Mouse (Mus musculus) hindbrain, embryonic 16.5 days (tissue): ENCODE measurements around the gene Mprip. TPM values are rescaled to one million over a fixed set of nuclear protein-coding genes. Genes with fewer than 3 reads are reported as not detected.

Experiments used
- ATAC-seq: fragments of 200-750 bp; cut with Nextera tagmentation; 2 replicates; pipeline ENCODE4 v1.8.0; 2017; ENCODE audit warnings: moderate TSS enrichment, moderate library complexity
- H3K27ac ChIP-seq: fragments of 300-500 bp; sonication (generic); 2 replicates; pipeline ENCODE4 v1.5.1; 2014; ENCODE audit warnings: low read depth, mild to moderate bottlenecking, control low read depth, low read length, moderate library complexity
- H3K27me3 ChIP-seq: fragments of 300-500 bp; sonication (generic); replicated peaks from 2 replicates; pipeline ENCODE4 v1.6.1; 2014; ENCODE audit warnings: low read length; ENCODE audit not compliant: control insufficient read depth, insufficient read depth
- H3K36me3 ChIP-seq: fragments of 300-500 bp; sonication (generic); 2 replicates; pipeline ENCODE4 v1.6.1; 2014; ENCODE audit warnings: mild to moderate bottlenecking, low read length, moderate library complexity, mixed read lengths; ENCODE audit not compliant: control insufficient read depth, insufficient read depth
- H3K4me1 ChIP-seq: fragments of 300-500 bp; sonication (generic); 2 replicates; pipeline ENCODE4 v1.6.1; 2014; ENCODE audit warnings: low read depth, low read length; ENCODE audit not compliant: control insufficient read depth, insufficient read depth
- H3K4me2 ChIP-seq: fragments of 300-500 bp; sonication (generic); 2 replicates; pipeline ENCODE4 v1.6.1; 2014; ENCODE audit warnings: mild to moderate bottlenecking, low read length, control low read depth, moderate library complexity
- H3K4me3 ChIP-seq: fragments of 300-500 bp; sonication (generic); 2 replicates; pipeline ENCODE4 v1.5.1; 2014; ENCODE audit warnings: mild to moderate bottlenecking, low read length, control low read depth, moderate library complexity
- H3K9ac ChIP-seq: fragments of 300-500 bp; sonication (generic); 2 replicates; pipeline ENCODE4 v1.6.1; 2014; ENCODE audit warnings: low read depth, mild to moderate bottlenecking, control low read depth, low read length, moderate library complexity
- H3K9me3 ChIP-seq: fragments of 300-500 bp; sonication (generic); 2 replicates; pipeline ENCODE4 v1.6.1; 2014; ENCODE audit warnings: mild to moderate bottlenecking, low read length, moderate library complexity; ENCODE audit not compliant: control insufficient read depth
- WGBS: fragments of 180-500 bp; shearing (Covaris S2); extraction: QIAGEN DNeasy Blood & Tissue Kit; methylation state at CpG from one replicate; pipeline ENCODE4 v1.1.7; 2014; 5-methylcytosine and 5-hydroxymethylcytosine counted together
- polyA plus RNA-seq: library from polyadenylated mRNA; unstranded; fragments of >200 nt; fragmentation: Nextera tagmentation; extraction: Ambion mirVana; gene quantifications from 2 replicates; pipeline ENCODE4 v1.2.1, GENCODE M21; 2015

The Mprip gene
- polyA plus RNA-seq, 1 experiment from 2014 or later: 34.8 TPM

DNA sequence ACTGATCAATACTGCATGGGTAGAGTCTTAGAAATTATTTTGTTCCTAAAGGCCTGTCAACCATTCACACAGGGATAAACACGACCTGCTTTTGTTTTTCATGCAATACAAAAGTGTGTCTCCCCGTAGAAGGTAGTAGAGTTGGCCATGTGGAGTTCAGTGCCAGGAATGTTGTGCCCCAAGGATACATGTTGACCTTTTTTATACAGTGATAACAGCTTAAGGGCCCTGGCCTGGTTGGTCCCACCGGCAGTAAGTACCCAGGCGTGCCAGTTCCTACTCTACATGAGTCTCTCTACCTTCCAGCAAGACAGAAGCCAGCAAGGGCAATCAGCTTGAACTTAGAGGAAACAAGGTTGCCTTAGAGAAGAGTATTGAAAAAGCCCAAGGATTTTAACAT lies 111.8 kb downstream of the Mprip start:
- H3K4me2 ChIP-seq: no peak overlapping the region
- H3K4me1 ChIP-seq: no peaks in the 10 kb centered on the region
- no peak overlapping the region for H3K4me3 ChIP-seq
- ATAC-seq: no peak
- no peak overlapping the region for H3K27ac ChIP-seq
- H3K27me3 ChIP-seq: no peaks in the 10 kb centered on the region
- no peak overlapping the region for H3K9ac ChIP-seq
- H3K36me3 ChIP-seq: peaks cover 46% of the 10 kb centered on the region
- 91% methylated on average over 4 of the region's 4 CpGs for WGBS
- no peaks in the 10 kb centered on the region for H3K9me3 ChIP-seq

DNA sequence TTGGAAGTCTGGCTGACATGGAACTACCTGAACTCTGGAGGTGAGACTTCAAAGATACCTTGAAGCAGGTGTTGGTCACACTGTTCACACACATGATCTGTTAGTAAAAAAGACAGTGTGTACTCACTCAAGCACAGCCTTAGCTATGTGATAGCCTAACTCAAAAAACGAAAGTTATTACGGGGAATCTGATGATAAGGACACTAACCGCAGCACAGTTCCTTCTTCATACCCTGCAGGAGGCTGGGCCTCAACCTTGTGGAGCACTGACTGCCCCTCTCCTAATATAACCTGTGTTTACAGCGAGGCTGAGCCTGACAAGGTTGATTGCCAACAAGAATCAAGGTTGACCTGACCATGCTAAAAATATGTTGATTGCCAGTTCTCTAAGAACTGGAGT lies 113.4 kb downstream of the Mprip start:
- ATAC-seq: no peak
- H3K4me1 ChIP-seq: no peaks in the 10 kb centered on the region
- H3K9ac ChIP-seq: no peak overlapping the region
- 92% methylated on average over 4 of the region's 4 CpGs for WGBS
- peaks cover 48% of the 10 kb centered on the region for H3K36me3 ChIP-seq
- H3K4me3 ChIP-seq: no peak overlapping the region
- no peak overlapping the region for H3K27ac ChIP-seq
- H3K27me3 ChIP-seq: no peaks in the 10 kb centered on the region
- no peak overlapping the region for H3K4me2 ChIP-seq
- H3K9me3 ChIP-seq: no peaks in the 10 kb centered on the region

GRCm38 (mm10) chr11:59775435-59776148 lies 114.5 kb downstream of the Mprip start:
- H3K9ac ChIP-seq: no peak overlapping the region
- no peak overlapping the region for H3K27ac ChIP-seq
- H3K4me3 ChIP-seq: no peak overlapping the region
- no peaks in the 10 kb centered on the region for H3K9me3 ChIP-seq
- no peaks in the 10 kb centered on the region for H3K27me3 ChIP-seq
- WGBS: 87% methylated on average over 13 of the region's 13 CpGs
- no peak overlapping the region for H3K4me2 ChIP-seq
- H3K4me1 ChIP-seq: no peaks in the 10 kb centered on the region
- no peak for ATAC-seq
- peaks cover 48% of the 10 kb centered on the region for H3K36me3 ChIP-seq

- no peaks in the 10 kb centered on the region for H3K4me1 ChIP-seq
- no peak for ATAC-seq
- H3K9me3 ChIP-seq: no peaks in the 10 kb centered on the region
- H3K4me3 ChIP-seq: no peak overlapping the region
- H3K27ac ChIP-seq: no peak overlapping the region
- no peak overlapping the region for H3K9ac ChIP-seq
- H3K4me2 ChIP-seq: no peak overlapping the region
- H3K36me3 ChIP-seq: peaks cover 36% of the 10 kb centered on the region
- WGBS: 95% methylated on average over 5 of the region's 5 CpGs
- no peaks in the 10 kb centered on the region for H3K27me3 ChIP-seq
Observed at GRCm38 (mm10) chr11:59777259-59777658, 116.2 kb downstream of the Mprip start.

DNA sequence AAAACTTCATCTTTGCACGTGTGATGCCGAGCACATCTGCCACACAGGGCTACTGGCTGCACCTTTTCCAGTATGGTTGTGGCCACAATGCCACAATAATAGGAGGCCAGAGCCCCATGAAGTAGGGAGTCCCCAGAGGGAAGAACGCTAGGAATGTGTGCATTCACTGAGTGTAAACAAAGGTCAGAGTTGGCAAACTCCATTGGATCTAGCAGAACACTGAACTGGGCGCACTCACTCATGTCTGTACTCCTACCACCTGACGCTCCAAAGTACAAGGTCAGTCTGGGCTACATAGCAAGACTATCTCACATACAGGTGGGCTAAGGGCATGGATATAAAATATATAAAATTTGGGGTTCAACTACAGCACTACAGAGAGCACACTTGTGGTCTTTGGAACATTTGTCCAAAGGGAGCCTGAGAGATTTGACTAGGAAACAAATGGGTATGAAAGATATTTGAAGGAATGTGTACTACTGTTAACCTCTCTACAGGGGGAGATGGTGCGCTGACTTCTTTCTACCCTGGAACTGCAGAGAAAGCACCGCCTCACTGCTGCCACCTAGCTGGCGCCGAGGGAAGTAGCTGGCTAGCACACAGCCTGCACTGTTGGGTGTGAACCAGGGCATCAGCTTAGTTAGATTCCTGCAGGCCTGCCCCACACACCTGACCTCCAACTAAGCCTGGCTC lies 117.2 kb downstream of the Mprip start:
- H3K4me3 ChIP-seq: no peak overlapping the region
- H3K27me3 ChIP-seq: no peaks in the 10 kb centered on the region
- peak; percentile 58 for ATAC-seq
- 59% methylated on average over 9 of the region's 9 CpGs for WGBS
- no peak overlapping the region for H3K4me2 ChIP-seq
- H3K27ac ChIP-seq: no peak overlapping the region
- H3K4me1 ChIP-seq: no peaks in the 10 kb centered on the region
- no peak overlapping the region for H3K9ac ChIP-seq
- peaks cover 29% of the 10 kb centered on the region for H3K36me3 ChIP-seq
- H3K9me3 ChIP-seq: no peaks in the 10 kb centered on the region

DNA sequence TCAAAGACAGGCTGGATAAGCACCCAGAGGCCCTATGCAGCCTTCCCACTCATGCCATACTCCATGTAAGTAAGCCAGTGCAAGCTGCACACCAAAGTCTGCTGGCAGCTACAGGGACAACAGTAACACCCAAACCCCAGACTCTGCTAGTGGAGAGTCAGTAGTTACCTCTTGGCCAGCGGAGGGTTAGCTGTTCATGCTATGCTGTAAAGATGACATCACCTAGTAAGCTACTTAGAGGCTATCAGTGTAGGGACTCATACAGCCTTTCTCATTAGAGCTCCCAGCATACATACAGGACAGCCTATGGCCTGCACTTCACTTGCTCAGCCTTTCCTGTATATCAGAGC lies 117.7 kb downstream of the Mprip start:
- Histone ChIP-seq H3K27ac (no peak overlapping the region), H3K9me3 (no peaks in the 10 kb centered on the region), H3K36me3 (peaks cover 24% of the 10 kb centered on the region), H3K9ac (no peak overlapping the region), H3K27me3 (no peaks in the 10 kb centered on the region), H3K4me1 (no peaks in the 10 kb centered on the region), H3K4me2 (no peak overlapping the region), H3K4me3 (no peak overlapping the region)
- peak; percentile 40 for ATAC-seq
- WGBS: 84% methylated on average over 1 of the region's 1 CpGs

- no peak for ATAC-seq
- Histone ChIP-seq H3K36me3 (peaks cover 23% of the 10 kb centered on the region), H3K27ac (no peak overlapping the region), H3K4me1 (no peaks in the 10 kb centered on the region), H3K27me3 (no peaks in the 10 kb centered on the region), H3K9ac (no peak overlapping the region), H3K4me3 (no peak overlapping the region), H3K9me3 (no peaks in the 10 kb centered on the region), H3K4me2 (no peak overlapping the region)
- 89% methylated on average over 4 of the region's 4 CpGs for WGBS
Observed at GRCm38 (mm10) chr11:59779406-59779805, 118.3 kb downstream of the Mprip start.

DNA sequence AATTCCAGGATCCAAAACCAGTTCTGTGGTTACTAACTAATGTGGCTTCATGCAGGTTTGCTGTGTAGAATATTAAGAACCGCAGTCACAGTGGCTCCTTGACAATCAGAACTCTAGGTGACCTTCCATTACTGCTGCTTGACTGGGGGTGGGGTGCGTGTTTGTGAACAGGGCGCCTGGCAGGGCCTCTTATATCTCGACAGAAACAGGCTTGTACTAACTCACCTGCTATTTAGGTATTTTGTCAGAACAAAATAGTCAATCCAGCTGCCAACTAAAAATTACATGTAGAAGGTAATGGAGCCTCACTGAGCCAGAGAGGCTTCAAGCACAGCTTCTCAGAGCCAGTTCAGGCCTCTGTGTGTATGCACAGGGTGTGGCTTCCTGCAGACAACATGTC lies 119.1 kb downstream of the Mprip start:
- WGBS: 92% methylated on average over 4 of the region's 4 CpGs
- H3K9ac ChIP-seq: no peak overlapping the region
- no peak for ATAC-seq

DNA sequence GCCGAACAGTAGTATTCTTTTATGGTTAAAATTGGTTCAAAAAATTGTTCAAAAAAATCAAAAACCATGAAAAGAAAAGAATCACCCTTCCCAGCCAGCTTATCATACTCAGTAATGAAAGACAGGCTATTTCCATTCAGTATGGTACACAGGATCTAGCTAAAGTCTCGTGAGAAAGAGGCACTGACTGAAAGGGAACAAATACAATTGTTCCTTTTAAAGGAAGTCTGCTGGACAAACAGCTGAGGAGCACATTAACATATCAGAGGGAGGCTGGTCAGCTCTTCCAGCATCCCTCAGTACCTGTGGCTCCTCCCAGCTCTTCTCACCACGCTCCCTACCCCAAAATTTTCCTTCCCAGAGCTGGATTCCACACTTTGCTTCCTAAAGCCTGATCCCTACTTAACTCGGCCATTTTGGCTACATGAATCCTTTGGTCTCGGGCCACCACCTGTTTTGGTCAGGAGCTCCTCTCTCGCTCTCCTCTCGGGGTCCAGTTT lies 121.0 kb downstream of the Mprip start:
- no peak for ATAC-seq
- Histone ChIP-seq H3K9me3 (no peaks in the 10 kb centered on the region), H3K4me2 (no peak overlapping the region), H3K4me3 (no peak overlapping the region), H3K36me3 (peaks cover 11% of the 10 kb centered on the region; the same call in 1 of the 2 replicates), H3K9ac (no peak overlapping the region), H3K27ac (no peak overlapping the region), H3K27me3 (no peaks in the 10 kb centered on the region), H3K4me1 (peaks cover 6% of the 10 kb centered on the region)
- 73% methylated on average over 7 of the region's 7 CpGs for WGBS

More for the DNA sequence above, 119.1 kb downstream of the Mprip start:
- Histone ChIP-seq H3K27me3 (no peaks in the 10 kb centered on the region), H3K4me2 (no peak overlapping the region), H3K27ac (no peak overlapping the region), H3K36me3 (peaks cover 21% of the 10 kb centered on the region), H3K4me3 (no peak overlapping the region), H3K9me3 (no peaks in the 10 kb centered on the region), H3K4me1 (no peaks in the 10 kb centered on the region)
